Mouse (Mus musculus) neural tube, embryonic 10.5 days (tissue): Measurements from ENCODE around the gene Mcl1.
"Not testable (repeated sequence)": the region's sequence is repeated elsewhere in the genome, so short reads cannot be mapped to it uniquely, and the experiment has no call there.

Experiments
- DNase-seq: peaks from one replicate; pipeline ENCODE4 v3.0.0-alpha.2; 2017; ENCODE audit warnings: low spot score; ENCODE audit errors: extremely low spot score

Gene Mcl1

GRCm38 (mm10) chr3:95658236-95658867 is at the start of gene Mcl1:
Mcl1 (plus strand) TSS chr3:95658788.
- DNase-seq, result peak; percentile 95

GRCm38 (mm10) chr3:95609195-95609594 is 49.4 kb upstream of the Mcl1 start:
- DNase-seq, result no peak

GRCm38 (mm10) chr3:95613996-95614395 is 44.6 kb upstream of the Mcl1 start:
- DNase-seq, result no peak

- DNase-seq, result no peak
Measured at GRCm38 (mm10) chr3:95618511-95618910, 40.1 kb upstream of the Mcl1 start.

GRCm38 (mm10) chr3:95621241-95621640 is 37.3 kb upstream of the Mcl1 start:
- no peak for DNase-seq

GRCm38 (mm10) chr3:95622421-95622820 is 36.2 kb upstream of the Mcl1 start:
- DNase-seq, result not testable (repeated sequence)

- DNase-seq, result no peak
Measured at GRCm38 (mm10) chr3:95623551-95623950, 35.0 kb upstream of the Mcl1 start.

GRCm38 (mm10) chr3:95623991-95624515 is 34.5 kb upstream of the Mcl1 start:
- DNase-seq, result not testable (repeated sequence)

- peak; percentile 97 for DNase-seq
Measured at GRCm38 (mm10) chr3:95624628-95625503, 33.7 kb upstream of the Mcl1 start, which contains the start of gene Ensa. Ensa (plus strand) TSS chr3:95624993.

GRCm38 (mm10) chr3:95627763-95628162 is 30.8 kb upstream of the Mcl1 start:
- no peak for DNase-seq

- no peak for DNase-seq
Measured at GRCm38 (mm10) chr3:95629755-95630154, 28.8 kb upstream of the Mcl1 start.

GRCm38 (mm10) chr3:95630856-95631255 is 27.7 kb upstream of the Mcl1 start:
- no peak for DNase-seq

- no peak for DNase-seq
Measured at GRCm38 (mm10) chr3:95631304-95631703, 27.3 kb upstream of the Mcl1 start.

- DNase-seq, result no peak
Measured at GRCm38 (mm10) chr3:95632648-95633588, 25.7 kb upstream of the Mcl1 start.

- DNase-seq, result no peak
Measured at GRCm38 (mm10) chr3:95635636-95636035, 23.0 kb upstream of the Mcl1 start.

GRCm38 (mm10) chr3:95636072-95636471 is 22.5 kb upstream of the Mcl1 start:
- DNase-seq, result no peak

- DNase-seq, result no peak
Measured at GRCm38 (mm10) chr3:95639694-95640093, 18.9 kb upstream of the Mcl1 start.

- no peak for DNase-seq
Measured at GRCm38 (mm10) chr3:95643097-95643496, 15.5 kb upstream of the Mcl1 start.

- no peak for DNase-seq
Measured at GRCm38 (mm10) chr3:95645313-95646235, 13.0 kb upstream of the Mcl1 start.

- DNase-seq, result no peak
Measured at GRCm38 (mm10) chr3:95648016-95648415, 10.6 kb upstream of the Mcl1 start.
